Mouse (Mus musculus): ENCODE data around the gene Map2.

DNA sequence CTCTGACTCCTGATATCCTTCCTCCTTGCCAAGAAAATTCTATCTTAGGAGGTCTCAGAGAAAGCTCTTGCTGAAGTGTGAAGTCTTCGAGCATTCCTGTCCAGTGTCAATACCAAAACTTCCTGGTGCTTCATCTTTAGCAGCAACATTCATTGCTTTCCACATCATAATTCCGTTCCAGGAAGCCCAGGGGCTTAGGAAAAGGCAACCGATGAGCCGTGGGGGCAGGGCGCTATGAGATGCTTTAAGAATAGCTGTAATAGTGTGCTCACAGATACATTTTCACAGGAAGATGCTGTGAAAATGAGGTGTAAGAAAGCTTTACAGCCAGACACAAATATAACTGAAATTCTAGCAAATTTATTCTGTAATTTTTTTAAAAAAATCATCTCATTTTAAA, 251.0 kb downstream of the Map2 start:
- TF ChIP-seq CTCF (IDR thresholded peaks at IDR 0.05; ENCODE audit: insufficient read depth, low read depth, low read length) (no peak), POLR2A (IDR thresholded peaks at IDR 0.05; ENCODE audit: insufficient read depth, low read depth, low read length) (no peak)
